Mouse (Mus musculus) myocyte (in vitro differentiated cells): Measurements from ENCODE around the gene Rnase4.

Experiments used
- MAX ChIP-seq: IDR thresholded peaks from one replicate; pipeline ENCODE4 v1.6.1; 2011; ENCODE audit warnings: low read depth, mild to moderate bottlenecking, control low read depth
- POLR2A ChIP-seq: IDR thresholded peaks from one replicate; pipeline ENCODE4 v1.6.1; 2011; ENCODE audit warnings: low read depth, mild to moderate bottlenecking, control low read depth, moderate library complexity; ENCODE audit not compliant: insufficient read length
- TCF12 ChIP-seq: IDR thresholded peaks from one replicate; pipeline ENCODE4 v1.6.1; 2011; ENCODE audit warnings: mild to moderate bottlenecking, control low read depth; ENCODE audit not compliant: poor library complexity, insufficient read depth, severe bottlenecking

- TF ChIP-seq POLR2A (no peak), TCF12 (no peak), MAX (no peak)
Observed at GRCm38 (mm10) chr14:51085911-51086310, 5.0 kb upstream of the Rnase4 start.
